Mouse (Mus musculus) kidney, embryonic 14.5 days (tissue): ENCODE data around the gene Susd6. TPM values are rescaled to one million over a fixed set of nuclear protein-coding genes. Genes with fewer than 3 reads are reported as not detected.

Experiments
- ATAC-seq: fragments of 200-750 bp; cut with Nextera tagmentation; 2 replicates; pipeline ENCODE4 v1.8.0; 2017; ENCODE audit warnings: moderate number of reproducible peaks, mild to moderate bottlenecking, moderate TSS enrichment, moderate library complexity; ENCODE audit not compliant: low FRiP score, low TSS enrichment
- H3K27ac ChIP-seq: fragments of 300-500 bp; sonication (generic); 2 replicates; pipeline ENCODE4 v1.5.1; 2014; ENCODE audit warnings: low read depth, mild to moderate bottlenecking, low read length, moderate library complexity, mixed read lengths
- H3K27me3 ChIP-seq: fragments of 300-500 bp; sonication (generic); 2 replicates; pipeline ENCODE4 v1.6.1; 2014; ENCODE audit warnings: mild to moderate bottlenecking, low read length; ENCODE audit not compliant: control insufficient read depth, insufficient read depth
- H3K36me3 ChIP-seq: fragments of 300-500 bp; sonication (generic); 2 replicates; pipeline ENCODE4 v1.6.1; 2014; ENCODE audit warnings: low read length, mixed read lengths; ENCODE audit not compliant: control insufficient read depth, insufficient read depth
- H3K4me1 ChIP-seq: fragments of 300-500 bp; sonication (generic); 2 replicates; pipeline ENCODE4 v1.6.1; 2014; ENCODE audit warnings: low read length, mixed read lengths; ENCODE audit not compliant: control insufficient read depth, insufficient read depth
- H3K4me2 ChIP-seq: fragments of 300-500 bp; sonication (generic); replicated peaks from 2 replicates; pipeline ENCODE4 v1.6.1; 2014; ENCODE audit warnings: low read depth, mild to moderate bottlenecking, low read length
- H3K4me3 ChIP-seq: fragments of 300-500 bp; sonication (generic); 2 replicates; pipeline ENCODE4 v1.5.1; 2014; ENCODE audit warnings: mild to moderate bottlenecking, low read length
- H3K9ac ChIP-seq: fragments of 300-500 bp; sonication (generic); 2 replicates; pipeline ENCODE4 v1.6.1; 2014; ENCODE audit warnings: low read depth, mild to moderate bottlenecking, low read length, moderate library complexity
- H3K9me3 ChIP-seq: fragments of 300-500 bp; sonication (generic); 2 replicates; pipeline ENCODE4 v1.6.1; 2016; ENCODE audit warnings: low read length; ENCODE audit not compliant: control insufficient read depth
- WGBS: fragments of 180-500 bp; shearing (Covaris S2); extraction: QIAGEN DNeasy Blood & Tissue Kit; methylation state at CpG from one replicate; pipeline ENCODE4 v1.1.7; 2014; 5-methylcytosine and 5-hydroxymethylcytosine counted together
- polyA plus RNA-seq: library from polyadenylated mRNA; unstranded; fragments of >200 nt; fragmentation: Nextera tagmentation; extraction: Ambion mirVana; gene quantifications from 2 replicates; pipeline ENCODE4 v1.2.1, GENCODE M21; 2014

The Susd6 gene
- polyA plus RNA-seq, 1 experiment from 2014 or later: 15.6 TPM

DNA sequence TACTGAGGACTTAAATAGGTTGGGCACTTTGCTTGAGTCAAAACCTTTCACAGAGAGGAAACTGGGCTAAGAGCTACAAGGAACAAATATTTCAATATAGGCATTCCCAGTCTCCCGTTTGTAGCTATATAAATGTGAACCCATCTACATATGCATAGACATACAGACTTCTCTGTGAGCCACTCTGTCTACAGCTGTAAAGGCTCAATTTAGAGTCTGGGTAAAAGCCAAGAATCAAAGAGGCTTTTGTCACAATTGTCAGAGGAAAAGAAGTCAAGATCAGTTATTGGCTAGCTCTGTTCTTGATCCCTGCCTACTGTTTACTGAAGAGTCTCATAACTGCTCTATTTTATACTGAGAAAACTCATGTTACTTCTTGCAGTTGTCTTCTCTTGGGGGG, 36.1 kb downstream of the Susd6 start:
- WGBS: 66% methylated on average over 1 of the region's 1 CpGs
- Histone ChIP-seq H3K9ac (no peak overlapping the region), H3K27me3 (no peaks in the 10 kb centered on the region), H3K4me2 (no peak overlapping the region), H3K9me3 (no peaks in the 10 kb centered on the region), H3K4me3 (no peak overlapping the region), H3K4me1 (peaks cover 9% of the 10 kb centered on the region; the same call in 1 of the 2 replicates), H3K36me3 (no peaks in the 10 kb centered on the region), H3K27ac (no peak overlapping the region)
- no peak for ATAC-seq

GRCm38 (mm10) chr12:80827464-80828015, 37.2 kb downstream of the Susd6 start:
- Histone ChIP-seq H3K4me2 (no peak overlapping the region), H3K9ac (no peak overlapping the region), H3K27me3 (no peaks in the 10 kb centered on the region), H3K36me3 (no peaks in the 10 kb centered on the region), H3K4me3 (no peak overlapping the region), H3K27ac (peak overlapping the region; percentile 56; the same call in 1 of the 2 replicates), H3K4me1 (peaks cover 9% of the 10 kb centered on the region; the same call in 1 of the 2 replicates), H3K9me3 (no peaks in the 10 kb centered on the region)
- WGBS: 64% methylated on average over 5 of the region's 5 CpGs
- ATAC-seq: no peak

GRCm38 (mm10) chr12:80828020-80828419, 37.7 kb downstream of the Susd6 start:
- peaks cover 9% of the 10 kb centered on the region; the same call in 1 of the 2 replicates for H3K4me1 ChIP-seq
- H3K4me2 ChIP-seq: no peak overlapping the region
- no peaks in the 10 kb centered on the region for H3K9me3 ChIP-seq
- no peak overlapping the region for H3K4me3 ChIP-seq
- no peaks in the 10 kb centered on the region for H3K36me3 ChIP-seq
- WGBS: 83% methylated on average over 5 of the region's 5 CpGs
- ATAC-seq: no peak
- H3K27ac ChIP-seq: peak overlapping the region; percentile 5; the same call in 1 of the 2 replicates
- no peak overlapping the region for H3K9ac ChIP-seq
- no peaks in the 10 kb centered on the region for H3K27me3 ChIP-seq

- H3K4me3 ChIP-seq: no peak overlapping the region
- H3K9ac ChIP-seq: no peak overlapping the region
- H3K27ac ChIP-seq: no peak overlapping the region
- no peaks in the 10 kb centered on the region for H3K9me3 ChIP-seq
- H3K4me1 ChIP-seq: peaks cover 9% of the 10 kb centered on the region; the same call in 1 of the 2 replicates
- 92% methylated on average over 2 of the region's 2 CpGs for WGBS
- H3K4me2 ChIP-seq: no peak overlapping the region
- ATAC-seq: no peak
- no peaks in the 10 kb centered on the region for H3K27me3 ChIP-seq
- no peaks in the 10 kb centered on the region for H3K36me3 ChIP-seq
Observed at GRCm38 (mm10) chr12:80828951-80829350, 38.6 kb downstream of the Susd6 start.

DNA sequence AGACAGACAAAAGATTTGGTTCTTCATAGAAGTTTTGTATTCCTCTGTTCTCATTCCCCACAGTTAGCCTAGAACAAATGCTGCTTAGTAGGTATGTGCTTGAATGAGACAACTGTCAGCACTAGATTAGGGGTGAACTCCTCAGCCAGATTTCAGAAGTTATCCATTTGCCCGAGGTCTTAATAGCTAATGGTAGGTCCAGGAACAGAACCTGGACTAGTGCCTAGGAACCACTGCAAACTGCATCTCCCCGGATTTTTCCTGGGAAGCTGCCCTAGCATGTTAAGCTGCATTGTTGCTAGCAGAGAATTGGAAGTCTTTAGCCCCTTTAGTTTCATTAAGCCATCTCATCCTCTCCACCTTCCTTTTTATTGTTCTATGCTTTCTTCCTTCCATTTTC, 39.9 kb downstream of the Susd6 start:
- no peak overlapping the region for H3K4me2 ChIP-seq
- H3K9me3 ChIP-seq: no peaks in the 10 kb centered on the region
- no peaks in the 10 kb centered on the region for H3K27me3 ChIP-seq
- H3K36me3 ChIP-seq: no peaks in the 10 kb centered on the region
- H3K27ac ChIP-seq: no peak overlapping the region
- no peak for ATAC-seq
- no peak overlapping the region for H3K9ac ChIP-seq
- H3K4me3 ChIP-seq: no peak overlapping the region
- peaks cover 9% of the 10 kb centered on the region; the same call in 1 of the 2 replicates for H3K4me1 ChIP-seq
- WGBS: 86% methylated on average over 2 of the region's 2 CpGs

GRCm38 (mm10) chr12:80830820-80831219, 40.5 kb downstream of the Susd6 start:
- Histone ChIP-seq H3K9me3 (no peaks in the 10 kb centered on the region), H3K27ac (no peak overlapping the region), H3K4me2 (no peak overlapping the region), H3K36me3 (no peaks in the 10 kb centered on the region), H3K27me3 (no peaks in the 10 kb centered on the region), H3K4me1 (peaks cover 8% of the 10 kb centered on the region; the same call in 1 of the 2 replicates), H3K9ac (no peak overlapping the region), H3K4me3 (no peak overlapping the region)
- WGBS: 86% methylated on average over 2 of the region's 2 CpGs
- no peak for ATAC-seq

GRCm38 (mm10) chr12:80832313-80832712, 42.0 kb downstream of the Susd6 start:
- H3K4me2 ChIP-seq: no peak overlapping the region
- WGBS: 64% methylated on average over 1 of the region's 1 CpGs
- no peak for ATAC-seq

GRCm38 (mm10) chr12:80833541-80833940, 43.2 kb downstream of the Susd6 start:
- Histone ChIP-seq H3K9ac (no peak overlapping the region), H3K9me3 (no peaks in the 10 kb centered on the region), H3K27me3 (no peaks in the 10 kb centered on the region), H3K4me2 (no peak overlapping the region), H3K36me3 (no peaks in the 10 kb centered on the region), H3K4me1 (peaks cover 10% of the 10 kb centered on the region; the same call in 1 of the 2 replicates), H3K4me3 (no peak overlapping the region), H3K27ac (no peak overlapping the region)
- no peak for ATAC-seq
- 64% methylated on average over 2 of the region's 2 CpGs for WGBS

More at GRCm38 (mm10) chr12:80832313-80832712, 42.0 kb downstream of the Susd6 start:
- Histone ChIP-seq H3K27ac (no peak overlapping the region), H3K9me3 (no peaks in the 10 kb centered on the region), H3K4me1 (peaks cover 3% of the 10 kb centered on the region; the same call in 1 of the 2 replicates), H3K27me3 (no peaks in the 10 kb centered on the region), H3K36me3 (no peaks in the 10 kb centered on the region), H3K4me3 (no peak overlapping the region), H3K9ac (no peak overlapping the region)

GRCm38 (mm10) chr12:80834156-80834900, 44.0 kb downstream of the Susd6 start:
- no peaks in the 10 kb centered on the region for H3K36me3 ChIP-seq
- H3K4me3 ChIP-seq: no peak overlapping the region
- no peak overlapping the region for H3K9ac ChIP-seq
- no peak for ATAC-seq
- H3K27me3 ChIP-seq: no peaks in the 10 kb centered on the region
- H3K4me1 ChIP-seq: peaks cover 14% of the 10 kb centered on the region; the same call in 1 of the 2 replicates
- 93% methylated on average over 3 of the region's 3 CpGs for WGBS
- no peak overlapping the region for H3K27ac ChIP-seq
- no peaks in the 10 kb centered on the region for H3K9me3 ChIP-seq
- no peak overlapping the region for H3K4me2 ChIP-seq
